Comparison of ENCODE assay signal across 8 mouse cellular contexts in genomic region chr3:88139243-88140177, GRCm38 (mm10). TPM values are rescaled to one million over a fixed set of nuclear protein-coding genes. Genes with fewer than 3 reads are reported as not detected.
DNase-seq lines count a peak whose midpoint lies in the region; ATAC-seq and TF ChIP-seq lines count a peak whose summit lies in the region.

No protein-coding gene starts in this region.

- no peaks in the 10 kb centered on the region for H3K9me3 ChIP-seq in midbrain, embryonic 14.5 days (ENCODE audit: control insufficient read depth, low read length)

- peak overlapping the region; percentile 98 for H3K4me2 ChIP-seq in midbrain, embryonic 14.5 days (ENCODE audit: low read length)

- no peak for TF ChIP-seq CTCF in left cerebral cortex, adult 2 months (IDR thresholded peaks at IDR 0.05)

- 20% methylated on average over 25 of the region's 25 CpGs for WGBS in midbrain, embryonic 14.5 days

- H3K9ac ChIP-seq in midbrain, embryonic 14.5 days (replicated peaks; ENCODE audit: low read length), result peak overlapping the region; percentile 53; the same call in 1 of the 2 replicates

- DNase-seq in left cerebral cortex, adult 2 months (ENCODE audit: extremely low spot score in 1 of 2, low spot score in 2 of 2), result peak; percentile 56 to 74
- no peak for DNase-seq in left cerebral cortex, adult 11 months (ENCODE audit: low spot score)
- DNase-seq in heart, adult 8-10 months (ENCODE audit: low spot score), result peak; percentile 65
- peak; percentile 54 for DNase-seq in kidney, postnatal 14 days
- no peak for DNase-seq in midbrain, embryonic 14.5 days
- DNase-seq in yolk sac, embryonic 10.5 days (ENCODE audit: low spot score), result peak; percentile 45
- no peak for DNase-seq in layer of hippocampus, postnatal 25 days (ENCODE audit: extremely low spot score in 1 of 2, low spot score in 1 of 2)

- peak overlapping the region; percentile 53 for H3K4me3 ChIP-seq in left cerebral cortex, adult 2 months
- peak overlapping the region; percentile 66 for H3K4me3 ChIP-seq in brown adipose tissue, adult 24 weeks (ENCODE audit: insufficient read depth, low read depth, low read length)
- peak overlapping the region; percentile 50 for H3K4me3 ChIP-seq in midbrain, embryonic 14.5 days (replicated peaks; ENCODE audit: low read depth, low read length)

- H3K36me3 ChIP-seq in midbrain, embryonic 14.5 days (ENCODE audit: control insufficient read depth, insufficient read depth, low read length), result no peaks in the 10 kb centered on the region

- peaks cover 19% of the 10 kb centered on the region for H3K4me1 ChIP-seq in brown adipose tissue, adult 24 weeks (ENCODE audit: control insufficient read depth, insufficient read depth, insufficient read length, low read length)
- H3K4me1 ChIP-seq in midbrain, embryonic 14.5 days (ENCODE audit: control insufficient read depth, insufficient read depth, low read length), result peaks cover 20% of the 10 kb centered on the region

- no peak for ATAC-seq in midbrain, embryonic 14.5 days (ENCODE audit: low FRiP score, low TSS enrichment)

- H3K27me3 ChIP-seq in midbrain, embryonic 14.5 days (ENCODE audit: control insufficient read depth, insufficient read depth, low read length), result peaks cover 18% of the 10 kb centered on the region

- peak overlapping the region; percentile 99 for H3K27ac ChIP-seq in left cerebral cortex, adult 2 months
- peak overlapping the region; percentile 99 for H3K27ac ChIP-seq in brown adipose tissue, adult 24 weeks (replicated peaks; ENCODE audit: low read depth, low read length)
- H3K27ac ChIP-seq in midbrain, embryonic 14.5 days (replicated peaks; ENCODE audit: low read depth, low read length), result peak overlapping the region; percentile 70

- intact Hi-C loops in left cerebral cortex, adult 2 months (cut with DNase I), result loop anchor here (5.0 kb wide), 2 partner anchors 52 to 93 kb away; no protein-coding TSS in a partner anchor

RNA-seq across cellular contexts. Expression of gene Mef2d, which starts 2.7 kb away (rescaled TPM):
- 100 to 1,000 TPM; 223 to 225 TPM for total RNA-seq in left cerebral cortex, adult 2 months (2021)
- 34.8 and 50.0 TPM in 2 replicates for polyA plus RNA-seq in brown adipose tissue, adult 24 weeks (2012; ENCODE audit: insufficient read depth, insufficient read length, missing spikeins)
- 100 to 1,000 TPM; 125 to 139 (median 131) TPM for total RNA-seq in heart, adult 8-10 months (2022)
- 22.3 and 23.7 TPM in 2 replicates for polyA plus RNA-seq in midbrain, embryonic 14.5 days (2014; fragmentation: Nextera tagmentation; extraction: Ambion mirVana)
- 100 to 1,000 TPM; 179 to 212 TPM for total RNA-seq in layer of hippocampus, postnatal 25 days (2021)

RNA-seq across cellular contexts. Expression of gene Iqgap3, which starts 57.7 kb away (rescaled TPM):
- under 1 TPM; 0.21 to 0.41 TPM for total RNA-seq in left cerebral cortex, adult 2 months (2021)
- polyA plus RNA-seq in brown adipose tissue, adult 24 weeks (2012; ENCODE audit: insufficient read depth, insufficient read length, missing spikeins), result 1.1 TPM in 1 of 2 replicates, not detected in the other
- total RNA-seq in heart, adult 8-10 months (2022), result under 1 TPM; 0.22 to 0.80 (median 0.45) TPM
- polyA plus RNA-seq in midbrain, embryonic 14.5 days (2014; fragmentation: Nextera tagmentation; extraction: Ambion mirVana), result 2.7 and 3.5 TPM in 2 replicates
- under 1 TPM; 0.42 to 0.52 TPM for total RNA-seq in layer of hippocampus, postnatal 25 days (2021)

Comparison
In these comparisons a context has a peak if more than half of its experiments do, and no peak if none do; other contexts are left out.
1. DNase-seq: peak in left cerebral cortex, adult 2 months (2 of 2), heart, adult 8-10 months (single experiment), kidney, postnatal 14 days (single experiment) and yolk sac, embryonic 10.5 days (single experiment); none in left cerebral cortex, adult 11 months (single experiment), midbrain, embryonic 14.5 days (single experiment) and layer of hippocampus, postnatal 25 days (0 of 2).
2. Peak in every context shown above with its lines, with median percentiles within 50 percentile points of each other: H3K27ac ChIP-seq and H3K4me3 ChIP-seq.